Mouse (Mus musculus) embryonic facial prominence, embryonic 13.5 days (tissue): ENCODE results near the gene Nrp2. TPM values are rescaled to one million over a fixed set of nuclear protein-coding genes. Genes with fewer than 3 reads are reported as not detected.
A peak's percentile ranks its signal among the peaks of the same experiment; 100 is the strongest.

Experiments
- ATAC-seq: fragments of 200-750 bp; cut with Nextera tagmentation; 2 replicates; pipeline ENCODE4 v1.8.0; 2017; ENCODE audit warnings: low read depth; ENCODE audit not compliant: insufficient number of reproducible peaks, insufficient read depth, low FRiP score, low TSS enrichment
- H3K27ac ChIP-seq: fragments of 300-500 bp; sonication (generic); 2 replicates; pipeline ENCODE4 v1.5.1; 2015; ENCODE audit warnings: moderate library complexity, mild to moderate bottlenecking, inconsistent platforms
- H3K27me3 ChIP-seq: fragments of 300-500 bp; sonication (generic); 2 replicates; pipeline ENCODE4 v1.6.1; 2015; ENCODE audit warnings: mild to moderate bottlenecking, inconsistent platforms
- H3K36me3 ChIP-seq: fragments of 300-500 bp; sonication (generic); 2 replicates; pipeline ENCODE4 v1.6.1; 2015; ENCODE audit warnings: mild to moderate bottlenecking, inconsistent platforms
- H3K4me1 ChIP-seq: fragments of 300-500 bp; sonication (generic); 2 replicates; pipeline ENCODE4 v1.6.1; 2015; ENCODE audit warnings: inconsistent platforms
- H3K4me2 ChIP-seq: fragments of 300-500 bp; sonication (generic); 2 replicates; pipeline ENCODE4 v1.6.1; 2015; ENCODE audit warnings: moderate library complexity, mild to moderate bottlenecking, inconsistent platforms
- H3K4me3 ChIP-seq: fragments of 300-500 bp; sonication (generic); 2 replicates; pipeline ENCODE4 v1.5.1; 2015; ENCODE audit warnings: mild to moderate bottlenecking, inconsistent platforms
- H3K9ac ChIP-seq: fragments of 300-500 bp; sonication (generic); 2 replicates; pipeline ENCODE4 v1.6.1; 2015; ENCODE audit warnings: mild to moderate bottlenecking, inconsistent platforms
- H3K9me3 ChIP-seq: fragments of 300-500 bp; sonication (generic); 2 replicates; pipeline ENCODE4 v1.6.1; 2016; ENCODE audit warnings: inconsistent platforms
- WGBS: fragments of 180-500 bp; shearing (Covaris S2); methylation state at CpG from one replicate; pipeline ENCODE4 v1.1.7; 2015; ENCODE audit warnings: mixed read lengths; 5-methylcytosine and 5-hydroxymethylcytosine counted together
- polyA plus RNA-seq: library from polyadenylated mRNA; unstranded; fragments of >200 nt; fragmentation: Nextera tagmentation; extraction: Ambion mirVana; gene quantifications from 2 replicates; pipeline ENCODE4 v1.2.1, GENCODE M21; 2015

Gene Nrp2
- polyA plus RNA-seq, 1 experiment from 2014 or later: 48.3 TPM

DNA sequence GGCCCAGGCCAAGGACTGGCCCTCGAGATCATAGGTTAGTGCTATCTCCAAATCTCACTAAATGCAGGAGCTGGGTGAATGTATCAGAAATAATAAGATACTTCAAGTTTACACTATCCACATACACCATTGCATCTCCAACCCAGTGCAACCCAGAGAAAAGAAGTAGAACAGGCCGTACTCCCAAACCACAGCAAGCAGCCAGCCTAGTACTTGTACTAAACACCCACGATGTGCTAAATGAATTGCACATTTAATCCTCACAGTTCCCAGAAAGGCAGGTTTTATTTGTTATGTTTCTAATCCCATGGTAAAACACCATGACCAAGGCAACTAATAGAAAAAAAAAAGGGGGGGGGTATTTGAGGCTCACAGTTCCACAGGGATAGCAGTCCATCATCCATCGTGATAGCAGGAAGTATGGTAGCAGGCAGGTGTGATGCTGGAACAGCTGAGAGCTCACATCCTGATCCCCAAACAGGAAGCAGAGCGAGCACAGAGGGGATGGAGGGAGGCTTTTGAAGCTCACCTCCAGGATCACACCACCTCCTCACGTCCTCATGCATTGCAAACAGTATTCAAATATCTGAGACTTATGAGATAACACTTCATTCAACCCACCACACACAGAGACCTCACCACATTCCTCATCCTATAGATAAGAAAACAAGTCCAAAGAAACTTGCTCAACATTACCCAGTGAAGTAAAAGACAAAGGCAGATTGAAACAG lies 128.8 kb downstream of the Nrp2 start:
- ATAC-seq: no peak
- 64% methylated on average over 6 of the region's 6 CpGs for WGBS
- no peak overlapping the region for H3K27ac ChIP-seq
- H3K27me3 ChIP-seq: no peaks in the 10 kb centered on the region
- no peak overlapping the region for H3K4me2 ChIP-seq
- H3K9ac ChIP-seq: no peak overlapping the region
- H3K4me3 ChIP-seq: no peak overlapping the region
- H3K9me3 ChIP-seq: no peaks in the 10 kb centered on the region
- H3K4me1 ChIP-seq: peaks cover 11% of the 10 kb centered on the region
- no peaks in the 10 kb centered on the region for H3K36me3 ChIP-seq

DNA sequence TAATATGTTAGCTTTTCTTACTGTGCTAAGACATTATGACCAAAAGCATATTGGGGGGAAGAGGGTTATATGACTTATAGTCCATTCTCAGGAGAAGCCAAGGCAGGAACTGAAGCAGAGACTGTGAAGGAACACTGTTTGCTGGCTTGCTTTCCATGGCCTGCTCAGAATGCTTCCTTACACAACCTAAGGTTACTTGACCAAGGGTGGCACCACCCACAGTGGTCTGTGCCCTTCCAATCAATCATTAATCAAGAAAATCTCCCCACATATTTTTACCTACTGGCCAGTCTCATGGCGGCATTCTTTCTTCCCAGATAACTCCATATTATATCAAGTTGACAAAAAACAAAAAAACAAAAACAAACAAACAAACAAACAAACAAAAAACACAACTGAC lies 130.3 kb downstream of the Nrp2 start:
- no peak for ATAC-seq
- Histone ChIP-seq H3K4me2 (no peak overlapping the region), H3K4me3 (no peak overlapping the region), H3K9me3 (no peaks in the 10 kb centered on the region), H3K9ac (no peak overlapping the region), H3K27ac (no peak overlapping the region), H3K36me3 (no peaks in the 10 kb centered on the region), H3K27me3 (no peaks in the 10 kb centered on the region), H3K4me1 (peaks cover 11% of the 10 kb centered on the region)
- 93% methylated on average over 1 of the region's 1 CpGs for WGBS

DNA sequence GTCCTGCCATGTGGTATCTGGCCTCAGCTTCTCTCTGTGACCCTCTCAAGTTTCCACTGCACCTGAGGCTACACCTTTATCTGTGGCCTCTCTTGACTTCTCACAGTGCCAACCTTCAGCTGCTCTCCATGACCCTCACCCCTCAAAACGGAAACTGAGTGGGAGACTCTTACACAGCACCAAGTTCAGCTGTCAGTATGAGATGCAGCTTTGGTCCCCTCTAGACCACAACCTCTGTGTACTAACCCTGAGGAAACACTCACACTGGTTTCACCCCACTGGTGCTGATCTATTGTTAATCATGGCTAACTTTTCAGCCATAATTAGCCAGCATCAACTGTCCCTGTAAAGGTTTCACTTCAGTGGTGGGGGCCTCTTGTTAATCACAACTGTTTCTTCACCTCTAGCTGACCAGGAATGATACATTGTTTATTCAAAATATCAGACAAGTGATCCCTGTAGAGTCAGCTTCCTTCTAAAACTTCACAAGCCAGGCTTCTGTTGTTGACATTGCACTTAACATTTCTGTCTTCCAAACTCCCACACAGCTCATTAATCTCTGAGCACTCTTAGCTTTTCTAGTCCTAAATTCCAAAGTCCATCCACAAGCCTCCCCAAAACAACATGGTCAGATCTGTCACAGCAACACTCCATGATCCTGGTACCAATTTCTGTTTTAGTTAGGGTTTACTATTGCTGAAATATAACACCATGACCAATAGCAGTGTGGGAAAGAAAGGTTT lies 131.5 kb downstream of the Nrp2 start:
- H3K27ac ChIP-seq: no peak overlapping the region
- no peak overlapping the region for H3K9ac ChIP-seq
- H3K9me3 ChIP-seq: no peaks in the 10 kb centered on the region
- peaks cover 9% of the 10 kb centered on the region for H3K4me1 ChIP-seq
- ATAC-seq: no peak
- no peak overlapping the region for H3K4me3 ChIP-seq
- WGBS: 70% methylated on average over 1 of the region's 1 CpGs
- H3K4me2 ChIP-seq: no peak overlapping the region
- H3K27me3 ChIP-seq: no peaks in the 10 kb centered on the region
- H3K36me3 ChIP-seq: no peaks in the 10 kb centered on the region

DNA sequence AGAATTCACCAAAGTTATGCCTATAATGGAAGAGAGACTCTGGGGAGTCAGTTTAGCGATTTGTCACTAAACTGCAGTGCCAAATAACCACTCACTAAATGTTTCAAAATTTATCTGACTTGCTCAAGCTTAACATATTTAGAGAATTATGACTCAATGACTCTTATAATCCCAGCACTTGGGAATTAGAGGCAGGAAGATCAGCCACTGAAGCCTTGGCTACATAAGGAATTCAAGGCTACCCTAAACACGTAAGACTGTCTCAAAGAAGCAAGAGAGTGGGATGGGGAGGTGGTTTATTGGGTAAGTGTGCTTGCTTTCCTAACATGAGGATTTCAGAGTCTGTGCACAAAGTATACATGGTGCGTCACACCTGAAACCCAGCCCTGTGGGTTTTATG lies 135.0 kb downstream of the Nrp2 start:
- ATAC-seq: no peak
- no peak overlapping the region for H3K4me2 ChIP-seq
- 87% methylated on average over 3 of the region's 3 CpGs for WGBS

DNA sequence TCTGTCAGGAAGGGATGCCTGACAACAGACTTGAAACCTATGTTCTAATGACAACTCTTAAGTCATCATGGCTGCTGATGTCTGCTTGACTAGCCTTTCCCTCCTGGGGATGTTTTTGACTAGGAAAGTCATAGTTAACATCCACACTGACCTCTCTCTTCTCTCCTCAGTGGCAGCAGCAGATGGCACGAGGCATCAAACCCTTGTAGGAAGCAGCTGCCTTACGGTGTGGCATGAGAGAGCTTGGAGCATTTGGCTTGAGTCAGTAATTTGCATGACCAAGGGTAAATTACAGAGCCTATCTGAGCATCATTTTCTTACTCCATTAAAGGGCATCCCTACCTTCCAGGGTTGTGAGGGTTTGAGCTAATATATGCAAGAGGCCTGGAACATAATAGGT lies 135.5 kb downstream of the Nrp2 start:
- Histone ChIP-seq H3K9ac (no peak overlapping the region), H3K4me1 (no peaks in the 10 kb centered on the region), H3K27ac (no peak overlapping the region), H3K9me3 (no peaks in the 10 kb centered on the region), H3K4me3 (no peak overlapping the region), H3K4me2 (no peak overlapping the region), H3K27me3 (no peaks in the 10 kb centered on the region), H3K36me3 (no peaks in the 10 kb centered on the region)
- WGBS: 75% methylated on average over 2 of the region's 2 CpGs
- no peak for ATAC-seq

More for the DNA sequence above, 135.0 kb downstream of the Nrp2 start:
- H3K36me3 ChIP-seq: no peaks in the 10 kb centered on the region
- H3K4me1 ChIP-seq: no peaks in the 10 kb centered on the region
- H3K9ac ChIP-seq: no peak overlapping the region
- H3K27me3 ChIP-seq: no peaks in the 10 kb centered on the region
- no peaks in the 10 kb centered on the region for H3K9me3 ChIP-seq
- H3K4me3 ChIP-seq: no peak overlapping the region
- no peak overlapping the region for H3K27ac ChIP-seq

DNA sequence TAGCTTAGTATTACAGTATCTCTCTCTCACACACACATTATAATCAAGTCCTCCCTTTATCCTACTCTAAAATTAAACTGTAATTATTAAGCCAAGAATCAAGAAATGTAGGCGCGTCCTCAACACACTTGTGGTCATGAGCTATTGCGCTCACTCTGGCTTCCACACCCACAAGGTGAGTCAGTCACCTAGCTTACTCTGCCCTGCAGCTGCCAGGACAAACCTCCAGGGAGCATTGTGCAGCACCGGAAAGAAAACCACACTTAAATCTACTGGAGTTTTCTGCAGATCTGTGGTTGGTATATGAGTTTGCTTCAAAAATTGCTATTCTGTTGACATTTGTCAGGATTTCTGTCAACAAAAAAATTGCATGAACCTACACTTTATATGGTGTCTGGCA lies 140.1 kb downstream of the Nrp2 start:
- Histone ChIP-seq H3K27ac (no peak overlapping the region), H3K36me3 (no peaks in the 10 kb centered on the region), H3K4me1 (peaks cover 2% of the 10 kb centered on the region; the same call in 1 of the 2 replicates), H3K9ac (no peak overlapping the region), H3K4me3 (no peak overlapping the region), H3K4me2 (no peak overlapping the region), H3K9me3 (no peaks in the 10 kb centered on the region), H3K27me3 (no peaks in the 10 kb centered on the region)
- 86% methylated on average over 4 of the region's 4 CpGs for WGBS
- ATAC-seq: no peak

DNA sequence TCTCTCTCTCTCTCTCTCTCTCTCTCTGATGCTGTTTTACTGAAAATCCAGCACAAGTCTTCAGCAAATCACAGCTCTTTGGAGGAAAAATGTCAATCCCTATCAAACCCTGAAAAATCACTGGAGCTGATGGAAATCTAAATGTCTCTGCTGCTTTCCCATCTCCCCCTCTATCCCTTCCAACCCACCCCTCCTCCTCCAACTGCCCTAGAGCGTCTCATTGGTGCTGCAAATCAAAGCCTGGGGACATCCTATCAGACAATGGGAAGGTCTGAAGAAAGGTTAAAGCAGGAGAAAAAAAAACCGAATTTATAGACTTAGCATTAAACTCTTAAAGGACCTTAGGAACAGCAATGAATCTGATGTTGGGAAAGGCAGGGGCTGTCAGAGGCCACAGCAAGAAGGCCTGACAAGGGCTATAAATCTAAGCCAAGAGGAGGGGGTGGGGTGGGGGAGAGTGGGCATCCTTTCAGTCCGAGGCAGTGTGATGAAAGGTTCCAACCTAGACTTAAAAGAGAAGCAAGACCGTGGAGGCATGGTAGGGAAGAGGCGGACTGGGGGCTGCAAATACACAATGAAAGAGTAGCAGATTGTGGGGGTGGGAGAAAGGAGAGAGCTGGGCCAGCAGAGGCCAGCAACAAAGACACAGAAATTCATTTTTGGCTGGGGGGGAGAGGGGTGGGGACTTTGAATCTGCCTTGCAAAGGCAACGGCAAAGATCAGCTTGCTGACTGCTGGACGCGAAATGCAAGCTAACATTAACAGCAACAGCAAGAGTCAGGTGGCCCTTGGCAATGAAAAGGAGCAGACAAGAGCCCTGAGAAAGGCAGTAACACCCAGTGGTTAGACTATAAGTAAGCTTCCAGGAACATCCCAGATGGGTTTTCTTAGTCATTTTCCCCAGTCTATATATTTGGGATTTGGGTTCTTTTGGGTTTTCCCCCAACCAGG lies 148.2 kb downstream of the Nrp2 start:
- H3K4me3 ChIP-seq: no peak overlapping the region
- H3K27me3 ChIP-seq: no peaks in the 10 kb centered on the region
- H3K4me1 ChIP-seq: peaks cover 13% of the 10 kb centered on the region
- no peaks in the 10 kb centered on the region for H3K9me3 ChIP-seq
- no peak for ATAC-seq
- H3K27ac ChIP-seq: no peak overlapping the region
- no peak overlapping the region for H3K4me2 ChIP-seq
- H3K9ac ChIP-seq: no peak overlapping the region
- no peaks in the 10 kb centered on the region for H3K36me3 ChIP-seq
- WGBS: 49% methylated on average over 8 of the region's 8 CpGs

DNA sequence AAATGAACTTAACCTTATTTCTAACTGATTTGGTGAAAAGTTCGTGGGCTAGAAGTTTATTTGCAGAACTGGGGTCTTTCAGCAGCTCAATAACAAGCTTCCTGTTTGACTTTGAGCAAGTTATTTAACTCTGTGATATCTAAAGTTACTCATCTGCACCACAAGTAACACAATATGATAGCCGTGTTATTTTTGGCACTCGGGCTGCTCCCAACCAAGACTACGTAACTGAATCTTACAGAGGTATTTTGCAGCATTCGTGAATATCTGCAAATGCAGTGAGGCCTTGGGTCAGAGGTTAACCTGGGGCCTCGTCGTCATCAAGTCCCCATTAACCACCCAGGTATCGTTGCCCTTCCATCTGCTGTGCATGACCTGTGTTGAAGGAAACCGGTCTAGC lies 150.3 kb downstream of the Nrp2 start:
- H3K4me1 ChIP-seq: peaks cover 10% of the 10 kb centered on the region
- H3K4me2 ChIP-seq: no peak overlapping the region
- no peaks in the 10 kb centered on the region for H3K27me3 ChIP-seq
- H3K9me3 ChIP-seq: no peaks in the 10 kb centered on the region
- 48% methylated on average over 9 of the region's 9 CpGs for WGBS
- H3K36me3 ChIP-seq: no peaks in the 10 kb centered on the region
- H3K4me3 ChIP-seq: no peak overlapping the region
- H3K9ac ChIP-seq: no peak overlapping the region
- ATAC-seq: no peak
- H3K27ac ChIP-seq: no peak overlapping the region

DNA sequence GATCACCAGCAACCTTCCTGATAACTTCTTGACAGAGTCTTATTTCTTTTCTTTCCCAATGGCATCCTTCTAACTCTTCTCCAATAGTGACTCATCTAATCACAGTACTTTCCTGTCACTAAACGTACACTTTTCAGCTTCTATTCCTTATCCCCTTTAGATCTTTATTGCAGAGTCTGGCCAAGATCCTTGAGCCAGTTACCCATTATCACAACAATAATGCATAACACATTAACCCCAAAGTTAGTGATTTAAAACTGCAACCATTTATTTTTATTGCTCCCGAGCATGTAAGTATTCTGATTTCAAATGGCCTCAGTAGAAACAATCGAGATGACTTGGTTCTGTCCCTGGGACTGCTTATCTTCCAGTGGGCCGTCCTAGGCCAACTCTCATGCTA lies 150.9 kb downstream of the Nrp2 start:
- no peak overlapping the region for H3K4me2 ChIP-seq

DNA sequence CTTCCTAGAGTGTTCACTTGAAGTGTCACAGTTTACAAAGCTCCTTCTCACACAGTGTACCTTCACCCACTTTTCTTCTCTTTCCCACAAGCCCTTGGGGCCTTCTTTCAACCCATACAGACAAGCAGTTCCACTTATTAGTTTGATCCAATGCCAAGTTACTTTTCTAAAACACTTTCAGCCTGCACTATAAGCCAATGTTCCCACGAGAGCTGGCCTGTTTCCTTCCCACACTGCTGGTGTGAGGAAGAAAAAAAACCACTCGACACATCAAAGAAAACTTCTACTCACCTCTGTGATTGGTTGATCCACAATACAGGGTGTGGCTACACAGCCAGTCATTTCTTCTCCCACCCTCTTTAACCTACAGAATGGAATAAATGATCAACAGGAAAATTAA lies 156.0 kb downstream of the Nrp2 start:
- WGBS: 27% methylated on average over 2 of the region's 2 CpGs
- no peaks in the 10 kb centered on the region for H3K36me3 ChIP-seq
- no peaks in the 10 kb centered on the region for H3K27me3 ChIP-seq
- H3K27ac ChIP-seq: peak overlapping the region; percentile 82
- no peak overlapping the region for H3K4me2 ChIP-seq
- no peak overlapping the region for H3K4me3 ChIP-seq
- H3K9ac ChIP-seq: no peak overlapping the region
- peaks cover 27% of the 10 kb centered on the region for H3K4me1 ChIP-seq
- ATAC-seq: no peak
- H3K9me3 ChIP-seq: no peaks in the 10 kb centered on the region

More for the DNA sequence above, 150.9 kb downstream of the Nrp2 start:
- Histone ChIP-seq H3K4me1 (peaks cover 14% of the 10 kb centered on the region), H3K27me3 (no peaks in the 10 kb centered on the region), H3K9ac (no peak overlapping the region), H3K27ac (no peak overlapping the region), H3K4me3 (no peak overlapping the region), H3K9me3 (no peaks in the 10 kb centered on the region), H3K36me3 (no peaks in the 10 kb centered on the region)
- 75% methylated on average over 4 of the region's 4 CpGs for WGBS
- no peak for ATAC-seq

DNA sequence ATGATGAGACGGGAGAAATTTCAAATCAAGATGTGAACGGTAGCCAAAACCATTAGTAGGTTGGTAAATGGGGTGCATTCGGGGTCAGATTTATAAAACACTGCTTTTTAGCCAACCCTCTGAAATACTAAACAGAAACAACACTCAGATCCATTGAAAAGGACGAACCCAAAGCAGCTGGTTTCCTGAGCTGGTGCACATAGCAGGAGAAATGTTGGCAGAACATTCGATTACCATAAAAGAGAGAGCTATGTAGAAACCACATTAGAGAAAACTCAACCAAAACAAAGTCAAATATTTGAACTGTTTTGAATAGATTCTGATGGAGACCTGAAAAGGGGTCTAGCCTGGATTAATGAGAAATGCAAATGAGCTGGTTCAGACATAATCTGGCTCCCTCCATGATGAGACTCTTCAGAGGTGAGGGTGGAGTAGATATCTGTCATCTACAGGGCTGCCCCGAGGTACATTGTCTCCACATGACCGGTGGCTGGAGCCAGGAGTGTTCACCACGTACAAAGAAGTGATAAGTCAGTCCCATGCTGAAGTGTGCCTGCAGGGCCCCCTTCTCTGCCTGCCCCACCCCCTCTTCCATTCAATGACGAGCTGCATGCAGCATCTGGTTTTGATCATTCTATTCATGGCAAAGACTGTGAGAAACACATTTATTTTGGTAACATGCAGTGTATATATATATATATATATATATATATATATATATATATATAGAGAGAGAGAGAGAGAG lies 156.6 kb downstream of the Nrp2 start:
- H3K27ac ChIP-seq: peak overlapping the region; percentile 82
- H3K9me3 ChIP-seq: no peaks in the 10 kb centered on the region
- H3K36me3 ChIP-seq: no peaks in the 10 kb centered on the region
- H3K4me2 ChIP-seq: no peak overlapping the region; the same call in 1 of the 2 replicates
- no peak overlapping the region for H3K9ac ChIP-seq
- ATAC-seq: peak; percentile 72; the same call in 1 of the 2 replicates
- peaks cover 27% of the 10 kb centered on the region for H3K4me1 ChIP-seq
- no peak overlapping the region for H3K4me3 ChIP-seq
- no peaks in the 10 kb centered on the region for H3K27me3 ChIP-seq
- 22% methylated on average over 9 of the region's 9 CpGs for WGBS
